Mouse (Mus musculus) myocyte (in vitro differentiated cells): ENCODE results near the gene Zpr1.

Source experiments
- E2F4 ChIP-seq: IDR thresholded peaks from one replicate; pipeline ENCODE4 v1.6.1; 2011; ENCODE audit warnings: mild to moderate bottlenecking, control low read depth, moderate library complexity; ENCODE audit not compliant: insufficient read depth
- MAX ChIP-seq: IDR thresholded peaks from one replicate; pipeline ENCODE4 v1.6.1; 2011; ENCODE audit warnings: low read depth, mild to moderate bottlenecking, control low read depth
- MYOG ChIP-seq, 3 experiments: IDR thresholded peaks; one replicate each; pipeline ENCODE4 v1.6.1; 2011; ENCODE audit warnings: control low read depth in 2 of 3, low read depth in 2 of 3, mild to moderate bottlenecking in 2 of 3; ENCODE audit not compliant: insufficient read length in 2 of 3, control insufficient read depth in 1 of 3, insufficient read depth in 1 of 3
- POLR2A ChIP-seq: IDR thresholded peaks from one replicate; pipeline ENCODE4 v1.6.1; 2011; ENCODE audit warnings: low read depth, mild to moderate bottlenecking, control low read depth, moderate library complexity; ENCODE audit not compliant: insufficient read length
- POLR2AphosphoS2 ChIP-seq: IDR thresholded peaks from one replicate; pipeline ENCODE4 v1.6.1; 2011; ENCODE audit warnings: low read depth, control low read depth; ENCODE audit not compliant: insufficient read length
- SRF ChIP-seq: IDR thresholded peaks from one replicate; pipeline ENCODE4 v1.6.1; 2011; ENCODE audit warnings: low read depth; ENCODE audit not compliant: control insufficient read depth, insufficient read length
- TCF3 ChIP-seq: IDR thresholded peaks from one replicate; pipeline ENCODE4 v1.6.1; 2011; ENCODE audit warnings: low read depth, control low read depth; ENCODE audit not compliant: insufficient read length
- USF1 ChIP-seq: IDR thresholded peaks from one replicate; pipeline ENCODE4 v1.6.1; 2011; ENCODE audit warnings: low read depth, mild to moderate bottlenecking, control low read depth, moderate library complexity

DNA sequence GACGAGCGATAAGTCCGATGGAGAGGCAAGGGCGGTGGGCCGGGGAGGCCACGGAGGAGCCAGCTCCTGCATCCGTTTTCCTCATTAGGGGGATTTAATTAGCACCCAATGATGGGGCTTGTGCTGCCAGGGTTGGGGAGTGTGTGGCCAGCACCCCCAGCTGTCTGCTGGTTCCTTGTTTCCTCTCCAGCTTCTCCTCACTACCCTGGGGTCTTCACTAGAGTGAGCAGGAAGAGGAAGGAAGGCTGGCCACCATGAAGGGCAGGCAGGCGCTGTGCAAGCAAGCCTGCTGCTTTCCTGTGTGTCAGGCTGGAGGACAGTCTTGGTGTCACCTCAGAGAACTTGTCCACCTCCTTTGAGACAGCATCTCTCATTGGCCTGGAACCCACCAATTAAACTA is 44.0 kb downstream of the Zpr1 start:
- no peak for TF ChIP-seq POLR2A
- TF ChIP-seq SRF: no peak
- no peak for TF ChIP-seq USF1
- no peak for TF ChIP-seq POLR2AphosphoS2
- TF ChIP-seq TCF3: no peak
- TF ChIP-seq MAX: no peak
- no peak for TF ChIP-seq E2F4
- TF ChIP-seq MYOG (IDR thresholded peaks at IDR 0.05; ENCODE audit: control insufficient read depth in 1 of 3, insufficient read depth in 1 of 3, insufficient read length in 2 of 3, low read depth in 2 of 3): no peak
